Mouse (Mus musculus) lung, postnatal 36 days (tissue): Measurements from ENCODE around the gene Mnat1.
"Not testable (repeated sequence)": the region's sequence is repeated elsewhere in the genome, so short reads cannot be mapped to it uniquely, and the experiment has no call there.

Source experiments
- DNase-seq: peaks from one replicate; pipeline ENCODE4 v3.0.0; 2022; ENCODE audit warnings: mixed read lengths

Gene Mnat1

GRCm38 (mm10) chr12:73123093-73124041 is at the start of gene Mnat1:
Gene Mnat1 (plus strand): TSS chr12:73123717.
- DNase-seq: peak; percentile 81

DNA sequence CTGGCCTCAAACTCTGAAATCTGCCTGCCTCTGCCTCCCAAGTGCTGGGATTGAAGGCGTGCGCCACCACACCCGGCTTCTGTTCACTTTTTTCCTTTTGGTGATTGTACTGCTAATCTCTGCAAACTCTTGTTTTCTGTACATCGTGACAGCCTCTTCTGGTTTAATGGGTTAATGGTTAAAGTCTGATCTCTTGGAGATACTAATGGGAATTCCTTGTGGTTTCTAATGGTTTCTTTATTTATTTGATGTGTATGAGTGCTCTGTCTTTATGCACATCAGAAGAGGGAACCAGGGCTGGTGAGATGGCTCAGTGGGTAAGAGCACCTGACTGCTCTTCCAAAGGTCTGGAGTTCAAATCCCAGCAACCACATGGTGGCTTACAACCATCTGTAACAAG is 41.7 kb upstream of the Mnat1 start:
- not testable (repeated sequence) for DNase-seq

DNA sequence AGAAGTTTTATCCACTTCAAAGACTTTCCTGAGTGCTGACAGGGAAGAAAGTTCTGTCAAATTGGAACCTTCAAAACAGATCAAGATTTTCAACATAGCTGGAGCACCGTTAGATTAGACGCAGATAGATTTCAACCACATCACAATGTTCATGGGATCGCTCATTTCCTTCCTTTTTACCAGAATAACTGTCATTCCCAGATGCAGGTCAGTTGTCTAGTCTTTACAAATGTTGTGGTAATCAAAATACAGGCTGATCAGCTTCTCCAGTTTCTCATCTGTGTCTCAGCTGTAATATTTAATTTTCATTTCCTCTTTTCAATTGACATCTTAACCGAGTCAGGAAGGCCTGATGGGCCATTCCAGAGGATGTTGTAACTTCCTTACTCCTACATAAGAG is 39.7 kb upstream of the Mnat1 start:
- DNase-seq: no peak

- DNase-seq: no peak
Measured at GRCm38 (mm10) chr12:73085739-73086630, 37.5 kb upstream of the Mnat1 start.

DNA sequence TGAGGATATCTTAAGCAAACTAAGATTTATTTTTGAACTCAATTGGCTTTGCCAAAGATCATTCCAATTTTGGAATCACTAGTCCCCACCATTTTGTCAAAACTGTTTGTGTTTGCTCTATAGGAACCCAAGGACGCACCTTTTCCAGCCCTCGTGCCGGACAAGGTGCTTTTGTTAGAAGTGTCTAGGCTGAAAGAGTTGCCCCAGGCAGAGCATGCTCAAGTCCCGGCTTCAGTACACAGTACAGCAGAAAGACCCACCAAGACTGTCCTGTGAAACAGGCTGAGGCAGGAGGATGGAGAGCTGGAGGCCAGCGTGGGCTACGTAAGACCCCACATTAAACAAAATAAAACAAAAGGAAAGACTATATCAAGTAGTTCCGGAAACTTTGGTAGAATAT is 36.4 kb upstream of the Mnat1 start:
- DNase-seq: no peak

DNA sequence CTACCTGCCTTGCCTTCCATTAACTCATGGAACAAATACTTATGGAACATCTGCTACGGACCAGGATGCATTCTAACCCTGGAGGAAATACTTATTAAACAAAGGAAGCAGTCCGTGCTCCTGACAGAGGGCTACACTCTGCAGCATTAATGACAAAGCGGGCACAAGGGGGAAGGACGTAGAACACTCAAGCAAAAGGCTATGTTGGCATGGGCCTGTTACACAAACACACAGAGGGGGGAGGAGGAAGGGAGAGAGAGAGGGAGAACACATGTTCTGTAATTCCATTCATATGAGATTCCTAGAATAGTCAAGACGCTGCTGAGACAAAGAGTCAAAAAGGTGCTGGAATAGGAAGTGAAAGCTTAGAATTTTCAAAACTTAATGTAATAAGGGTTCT is 35.0 kb upstream of the Mnat1 start:
- peak; percentile 16 for DNase-seq

- peak; percentile 8 for DNase-seq
Measured at GRCm38 (mm10) chr12:73088911-73089310, 34.6 kb upstream of the Mnat1 start.

DNA sequence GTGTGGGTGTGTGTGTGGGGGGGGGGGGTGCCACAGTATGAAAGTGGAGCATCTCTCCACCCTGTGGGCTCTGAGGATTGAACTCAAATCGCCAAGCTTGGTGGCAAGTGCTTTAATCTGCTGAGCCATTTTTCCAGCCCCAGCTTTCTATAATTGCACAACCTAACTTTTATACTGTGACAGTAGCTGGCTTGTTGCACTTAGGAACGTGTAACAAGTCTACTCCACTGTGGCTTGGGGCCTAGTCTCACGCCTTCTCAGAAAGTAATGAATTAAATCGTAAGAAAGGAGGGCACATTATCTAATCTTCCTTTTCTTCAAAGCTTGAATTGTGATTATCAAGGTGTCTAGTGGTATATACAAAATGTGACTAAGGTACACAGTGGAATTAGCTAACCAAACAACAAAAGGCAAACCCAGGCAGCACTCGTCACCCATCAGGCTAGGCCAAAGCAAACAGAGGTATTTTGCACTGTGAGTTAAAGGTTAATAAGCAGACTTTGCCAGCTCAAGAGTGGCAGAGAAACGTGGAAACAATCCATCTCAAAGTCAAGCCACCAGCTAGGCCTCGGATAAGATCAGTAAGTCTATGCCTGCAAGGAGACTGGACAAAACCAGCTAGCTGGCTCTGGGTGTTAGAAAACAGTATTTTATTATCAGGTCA is 32.7 kb upstream of the Mnat1 start:
- peak; percentile 20 for DNase-seq

GRCm38 (mm10) chr12:73094189-73094588 is 29.3 kb upstream of the Mnat1 start:
- no peak for DNase-seq

- no peak for DNase-seq
Measured at GRCm38 (mm10) chr12:73094605-73095004, 28.9 kb upstream of the Mnat1 start.

DNA sequence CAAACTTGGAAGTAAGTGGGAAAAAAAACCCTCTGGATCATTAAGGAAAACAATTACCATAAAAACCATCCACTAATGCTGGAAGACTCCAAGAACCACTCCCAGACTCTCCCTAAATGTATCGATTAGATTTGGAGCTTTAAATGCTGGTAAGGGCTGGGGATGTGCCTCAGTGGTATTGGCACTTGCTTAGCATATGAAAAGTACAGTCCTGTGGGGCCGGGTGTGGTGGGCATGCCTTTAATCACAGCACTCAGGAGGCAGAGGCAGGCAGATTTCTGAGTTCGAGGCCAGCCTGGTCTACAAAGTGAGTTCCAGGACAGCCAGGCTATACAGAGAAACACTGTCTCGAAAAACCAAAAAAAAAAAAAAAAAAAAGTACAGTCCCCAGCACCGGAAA is 27.3 kb upstream of the Mnat1 start:
- not testable (repeated sequence) for DNase-seq

- DNase-seq: peak; percentile 61
Measured at GRCm38 (mm10) chr12:73098593-73098992, 24.9 kb upstream of the Mnat1 start.

- no peak for DNase-seq
Measured at GRCm38 (mm10) chr12:73103713-73104112, 19.8 kb upstream of the Mnat1 start.

DNA sequence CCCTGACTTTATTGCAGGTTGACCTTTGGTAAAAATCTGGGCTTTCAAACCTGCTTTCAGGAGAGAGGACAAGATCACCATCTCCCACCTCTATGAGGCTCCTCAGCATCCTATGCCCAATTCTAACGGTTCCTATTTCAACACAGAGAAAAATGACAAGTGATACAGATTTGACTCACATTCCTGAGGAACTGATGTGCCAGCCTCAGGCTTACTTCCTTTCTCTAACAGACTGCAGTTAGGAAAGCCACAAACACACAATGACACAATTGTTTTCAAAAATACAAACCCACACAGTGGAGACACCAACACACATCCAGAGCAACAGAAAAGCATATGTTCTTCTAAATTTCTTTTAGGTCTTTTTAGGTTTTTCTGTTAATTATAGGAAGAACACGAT is 15.7 kb upstream of the Mnat1 start:
- no peak for DNase-seq

DNA sequence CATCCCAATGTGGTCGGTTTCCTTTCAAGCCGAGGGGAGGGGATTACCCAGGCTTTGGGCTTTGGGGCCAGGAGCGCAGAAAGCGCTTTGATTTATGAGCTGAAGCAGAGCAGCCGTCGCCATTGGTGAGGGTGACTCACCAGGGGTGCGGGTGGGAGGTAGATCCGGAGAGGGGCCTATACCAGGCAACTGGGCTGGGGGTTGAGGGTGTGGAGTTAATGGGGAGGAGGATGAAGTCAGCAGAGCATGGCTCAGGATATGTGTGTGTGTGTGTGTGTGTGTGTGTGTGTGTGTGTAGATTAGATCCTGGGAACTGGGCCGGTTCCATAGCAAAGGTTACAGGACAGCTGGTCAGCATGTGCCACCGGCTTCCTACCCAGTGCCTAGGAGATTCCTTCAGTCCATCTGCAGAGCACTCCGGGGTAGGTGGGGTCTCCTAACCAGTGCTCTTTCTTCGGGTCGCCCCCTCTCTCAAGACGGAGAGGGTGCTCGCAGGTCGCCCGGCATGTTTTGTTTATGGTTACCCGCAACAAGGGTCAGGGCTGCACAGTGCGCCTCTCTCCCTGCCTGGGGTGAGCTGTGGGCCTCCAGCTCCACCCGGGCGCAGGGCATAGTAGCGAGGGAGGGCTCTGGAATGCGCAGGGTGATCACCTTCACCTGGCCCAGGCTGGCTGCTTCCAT is 12.9 kb upstream of the Mnat1 start:
- peak; percentile 9 for DNase-seq

GRCm38 (mm10) chr12:73111561-73112325 is 11.8 kb upstream of the Mnat1 start:
- DNase-seq: peak; percentile 29

GRCm38 (mm10) chr12:73112326-73113087 is 11.0 kb upstream of the Mnat1 start:
- peak; percentile 37 for DNase-seq

- peak; percentile 79 for DNase-seq
Measured at GRCm38 (mm10) chr12:73113196-73113595, 10.3 kb upstream of the Mnat1 start, which contains the start of gene Six4. Gene Six4 (minus strand): TSS chr12:73113456.

DNA sequence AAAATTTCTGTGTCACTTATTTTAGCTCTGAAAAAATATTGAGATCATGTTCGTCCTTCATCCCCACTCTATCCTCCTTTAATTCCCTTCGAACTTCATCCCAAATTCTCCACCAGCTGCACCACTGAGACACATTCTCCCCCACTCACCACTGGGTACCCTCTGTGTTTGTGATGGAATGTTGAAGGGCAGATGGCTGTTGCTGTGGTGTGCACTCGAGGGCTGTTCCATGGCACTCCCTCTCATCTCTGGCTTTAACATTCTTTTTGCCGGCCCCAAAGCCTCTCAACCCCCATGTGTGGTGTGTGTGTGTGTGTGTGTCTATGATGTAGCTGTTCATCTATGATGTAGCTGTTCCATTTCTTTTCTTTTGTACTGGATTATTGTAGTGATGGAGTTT is 1.7 kb downstream of the Mnat1 start:
- DNase-seq: no peak

- DNase-seq: no peak
Measured at GRCm38 (mm10) chr12:73140732-73141131, 17.2 kb downstream of the Mnat1 start.

DNA sequence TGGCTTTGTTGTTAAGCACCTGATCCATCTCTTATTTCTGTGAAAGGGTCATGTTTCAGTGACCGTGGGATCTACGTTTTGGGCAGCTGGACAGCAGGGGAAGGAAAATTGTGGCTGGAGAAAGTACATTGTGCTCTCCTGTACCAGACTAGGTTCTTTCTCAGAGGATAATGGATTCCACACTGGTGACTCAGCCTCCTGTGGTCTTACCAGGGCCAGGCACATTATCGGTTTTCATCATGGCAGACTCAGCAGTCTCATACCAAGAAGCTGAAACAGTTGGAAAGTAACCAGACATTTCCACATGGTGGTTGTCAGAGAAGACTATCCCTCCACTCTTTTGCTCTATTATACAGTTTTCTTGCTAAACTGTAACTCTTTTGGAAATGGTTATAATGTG is 23.7 kb downstream of the Mnat1 start:
- DNase-seq: peak; percentile 37
